Mouse (Mus musculus) CH12.LX (cell line): ENCODE results near the gene Filip1l. TPM values are rescaled to one million over a fixed set of nuclear protein-coding genes. Genes with fewer than 3 reads are reported as not detected.

Source experiments
- DNase-seq: peaks from one replicate; pipeline ENCODE4 v3.0.0-alpha.2; 2013; ENCODE audit errors: extremely low read depth
- H3K27ac ChIP-seq: 2 replicates; pipeline ENCODE4 v1.5.1; 2012; ENCODE audit warnings: low read depth, mild to moderate bottlenecking, control low read depth, moderate library complexity; ENCODE audit not compliant: insufficient read depth
- H3K27me3 ChIP-seq: replicated peaks from 2 replicates; pipeline ENCODE3; 2012; ENCODE audit warnings: inconsistent platforms
- H3K36me3 ChIP-seq, 2 experiments: replicated peaks in 1 of 2; 2 replicates each; pipeline versions ENCODE3 to v1.6.1; 2012; ENCODE audit warnings: inconsistent platforms in 1 of 2, low read length in 1 of 2, mild to moderate bottlenecking in 1 of 2, mixed read lengths in 1 of 2, moderate library complexity in 1 of 2; ENCODE audit not compliant: control insufficient read depth in 1 of 2, insufficient read depth in 1 of 2
- H3K4me1 ChIP-seq, 2 experiments: 2 replicates each; pipeline ENCODE4 v1.6.1; 2012; ENCODE audit warnings: inconsistent platforms in 1 of 2, moderate library complexity in 1 of 2; ENCODE audit not compliant: insufficient read depth in 2 of 2, control insufficient read depth in 1 of 2
- H3K4me2 ChIP-seq: 2 replicates; pipeline ENCODE4 v1.6.1; 2012; ENCODE audit warnings: low read depth, mild to moderate bottlenecking, control low read depth; ENCODE audit not compliant: poor library complexity, insufficient read depth, severe bottlenecking
- H3K4me3 ChIP-seq, 3 experiments: fragments of 150-350 bp in 1 of 3; sonication (generic) in 1 of 3; replicated peaks in 1 of 3; 2 replicates each; pipeline versions ENCODE3 to v1.5.1; 2011 to 2012; ENCODE audit warnings: low read depth in 2 of 3, low read length in 2 of 3, mild to moderate bottlenecking in 2 of 3, moderate library complexity in 2 of 3, control low read depth in 1 of 3, improper control_type of control experiment in 1 of 3, inconsistent platforms in 1 of 3, mixed read lengths in 1 of 3; ENCODE audit not compliant: poor library complexity in 1 of 3
- H3K79me2 ChIP-seq: replicated peaks from 2 replicates; pipeline ENCODE4 v1.6.1; 2012; ENCODE audit warnings: mild to moderate bottlenecking, moderate library complexity; ENCODE audit not compliant: control insufficient read depth, poor library complexity, insufficient read depth, severe bottlenecking; ENCODE audit errors: extremely low read depth
- H3K9ac ChIP-seq: 2 replicates; pipeline ENCODE4 v1.6.1; 2012; ENCODE audit warnings: low read depth, mild to moderate bottlenecking, control low read depth, moderate library complexity; ENCODE audit not compliant: insufficient read depth
- H3K9me3 ChIP-seq: replicated peaks from 2 replicates; pipeline ENCODE3; 2012; ENCODE audit warnings: low read length, inconsistent platforms, mixed read lengths
- BHLHE40 ChIP-seq: IDR thresholded peaks from 2 replicates; pipeline ENCODE4 v1.6.1; 2011; ENCODE audit warnings: mild to moderate bottlenecking, low read depth, low read length, improper control_type of control experiment
- CHD1 ChIP-seq: IDR thresholded peaks from 2 replicates; pipeline ENCODE4 v1.6.1; 2012; ENCODE audit warnings: low read depth, low read length, improper control_type of control experiment, inconsistent platforms
- CHD2 ChIP-seq: IDR thresholded peaks from 2 replicates; pipeline ENCODE4 v1.6.1; 2011; ENCODE audit warnings: low read length, improper control_type of control experiment
- CTCF ChIP-seq, 2 experiments: IDR thresholded peaks in 1 of 2; conservative IDR thresholded peaks in 1 of 2; 2 replicates each; pipeline ENCODE4 v1.5.1; 2011 to 2012; ENCODE audit warnings: low read depth in 2 of 2, low read length in 2 of 2, improper control_type of control experiment in 1 of 2, inconsistent platforms in 1 of 2, mild to moderate bottlenecking in 1 of 2, moderate library complexity in 1 of 2
- ELF1 ChIP-seq: IDR thresholded peaks from 2 replicates; pipeline ENCODE4 v1.6.1; 2014; ENCODE audit warnings: low read depth, mild to moderate bottlenecking, inconsistent platforms, low read length, improper control_type of control experiment
- EP300 ChIP-seq: IDR thresholded peaks from 2 replicates; pipeline ENCODE4 v1.6.1; 2011; ENCODE audit warnings: low read length, improper control_type of control experiment
- ETS1 ChIP-seq: conservative IDR thresholded peaks from 2 replicates; pipeline ENCODE4 v1.6.1; 2012; ENCODE audit warnings: low read depth, mild to moderate bottlenecking, inconsistent platforms, low read length, improper control_type of control experiment, moderate library complexity
- GABPA ChIP-seq: IDR thresholded peaks from 2 replicates; pipeline ENCODE4 v1.6.1; 2012; ENCODE audit warnings: low read depth, low read length, improper control_type of control experiment, inconsistent platforms; ENCODE audit not compliant: insufficient replicate concordance
- HCFC1 ChIP-seq: IDR thresholded peaks from 2 replicates; pipeline ENCODE4 v1.6.1; 2012; ENCODE audit warnings: low read depth, mild to moderate bottlenecking, inconsistent platforms, low read length, improper control_type of control experiment
- IRF4 ChIP-seq: IDR thresholded peaks from 2 replicates; pipeline ENCODE4 v1.6.1; 2014; ENCODE audit warnings: low read depth, mild to moderate bottlenecking, inconsistent platforms, low read length, improper control_type of control experiment
- JUN ChIP-seq: IDR thresholded peaks from 2 replicates; pipeline ENCODE4 v1.6.1; 2011; ENCODE audit warnings: low read depth, mild to moderate bottlenecking, low read length, improper control_type of control experiment, moderate library complexity; ENCODE audit not compliant: insufficient read depth
- JUND ChIP-seq: conservative IDR thresholded peaks from 2 replicates; pipeline ENCODE4 v1.6.1; 2011; ENCODE audit warnings: low read depth, low read length, improper control_type of control experiment
- KAT2A ChIP-seq: IDR thresholded peaks from 2 replicates; pipeline ENCODE4 v1.6.1; 2012; ENCODE audit warnings: low read length, improper control_type of control experiment, inconsistent platforms; ENCODE audit not compliant: insufficient replicate concordance
- MAFK ChIP-seq: IDR thresholded peaks from 2 replicates; pipeline ENCODE4 v1.6.1; 2011; ENCODE audit warnings: low read length, improper control_type of control experiment; ENCODE audit not compliant: insufficient replicate concordance
- MAX ChIP-seq: IDR thresholded peaks from 2 replicates; pipeline ENCODE4 v1.6.1; 2011; ENCODE audit warnings: low read length, improper control_type of control experiment
- MAZ ChIP-seq: IDR thresholded peaks from 2 replicates; pipeline ENCODE4 v1.6.1; 2012; ENCODE audit warnings: low read depth, mild to moderate bottlenecking, inconsistent platforms, low read length, improper control_type of control experiment, moderate library complexity
- MXI1 ChIP-seq: IDR thresholded peaks from 2 replicates; pipeline ENCODE4 v1.6.1; 2011; ENCODE audit warnings: mild to moderate bottlenecking, low read depth, low read length, improper control_type of control experiment
- NELFE ChIP-seq: IDR thresholded peaks from 2 replicates; pipeline ENCODE4 v1.6.1; 2011; ENCODE audit warnings: low read depth, low read length, improper control_type of control experiment
- PAX5 ChIP-seq: IDR thresholded peaks from 2 replicates; pipeline ENCODE4 v1.6.1; 2012; ENCODE audit warnings: low read length, inconsistent platforms, mixed read lengths
- POLR2A ChIP-seq: IDR thresholded peaks from 2 replicates; pipeline ENCODE4 v1.6.1; 2011; ENCODE audit warnings: low read depth, mild to moderate bottlenecking, improper control_type of control experiment, low read length
- POLR2AphosphoS2 ChIP-seq: IDR thresholded peaks from 2 replicates; pipeline ENCODE4 v1.6.1; 2011; ENCODE audit warnings: low read depth, low read length, improper control_type of control experiment
- RAD21 ChIP-seq: IDR thresholded peaks from 2 replicates; pipeline ENCODE4 v1.6.1; 2011; ENCODE audit warnings: low read depth, mild to moderate bottlenecking, low read length, improper control_type of control experiment, moderate library complexity
- RCOR1 ChIP-seq: conservative IDR thresholded peaks from 2 replicates; pipeline ENCODE4 v1.6.1; 2012; ENCODE audit warnings: low read depth, mild to moderate bottlenecking, inconsistent platforms, low read length, improper control_type of control experiment
- SIN3A ChIP-seq: IDR thresholded peaks from 2 replicates; pipeline ENCODE4 v1.6.1; 2012; ENCODE audit warnings: low read length, improper control_type of control experiment, inconsistent platforms
- SMC3 ChIP-seq: IDR thresholded peaks from 2 replicates; pipeline ENCODE4 v1.6.1; 2011; ENCODE audit warnings: low read depth, low read length, improper control_type of control experiment
- TBP ChIP-seq: conservative IDR thresholded peaks from 2 replicates; pipeline ENCODE4 v1.6.1; 2011; ENCODE audit warnings: low read depth, low read length, improper control_type of control experiment
- TCF12 ChIP-seq: IDR thresholded peaks from 2 replicates; pipeline ENCODE4 v1.6.1; 2014; ENCODE audit warnings: low read depth, mild to moderate bottlenecking, inconsistent platforms, low read length, improper control_type of control experiment
- USF1 ChIP-seq: IDR thresholded peaks from 2 replicates; pipeline ENCODE4 v1.6.1; 2014; ENCODE audit warnings: low read depth, mild to moderate bottlenecking, inconsistent platforms, low read length, improper control_type of control experiment
- ZC3H11A ChIP-seq: IDR thresholded peaks from 2 replicates; pipeline ENCODE4 v1.6.1; 2012; ENCODE audit warnings: low read depth, mild to moderate bottlenecking, inconsistent platforms, low read length, improper control_type of control experiment
- ZKSCAN1 ChIP-seq: IDR thresholded peaks from 2 replicates; pipeline ENCODE4 v1.6.1; 2012; ENCODE audit warnings: low read depth, inconsistent platforms, low read length, improper control_type of control experiment, borderline replicate concordance
- ZMIZ1 ChIP-seq: IDR thresholded peaks from 2 replicates; pipeline ENCODE4 v1.6.1; 2012; ENCODE audit warnings: low read depth, mild to moderate bottlenecking, inconsistent platforms, low read length, improper control_type of control experiment
- ZNF384 ChIP-seq: IDR thresholded peaks from 2 replicates; pipeline ENCODE4 v1.6.1; 2012; ENCODE audit warnings: low read depth, low read length, improper control_type of control experiment, inconsistent platforms
- dilution Hi-C: fragments of 300-500 bp; cut with MboI; formaldehyde crosslinking; loops from 2 replicates; pipeline ENCODE4 v1.14.3; 2020; ENCODE audit warnings: low sequenced_read_pairs; ENCODE audit not compliant: extremely low pct_unique_long_range_greater_than_20kb, extremely low pct_ligation_motif_present
- in situ Hi-C: fragments of 300-500 bp; cut with MboI; formaldehyde crosslinking; loops from 3 replicates; pipeline ENCODE4 v1.14.3; 2019; ENCODE audit warnings: low sequenced_read_pairs, low pct_ligation_motif_present, low pct_unique_long_range_greater_than_20kb, mixed read lengths
- polyA plus RNA-seq: library from polyadenylated mRNA; unstranded; fragments of >175 nt; gene quantifications from 2 replicates; pipeline ENCODE4 v1.2.1, GENCODE M21; 2012; ENCODE audit warnings: low read depth; ENCODE audit not compliant: insufficient read length
- total RNA-seq, 2 experiments: library from RNA; depleted of rRNA; stranded (reverse); fragments of 300-350 nt in 1 of 2; fragments of >200 nt in 1 of 2; gene quantifications; 2 replicates each; pipeline ENCODE4 v1.2.3; 2012 to 2014

The Filip1l gene
- total and polyA plus RNA-seq, 3 experiments = 2.1 to 17.6 (median 5.7) TPM

- Histone ChIP-seq H3K9me3 (no peaks in the 10 kb centered on the region), H3K4me1 (peaks cover 5 to 49% of the 10 kb centered on the region in 2 experiments; a peak in 3 of 4 replicates), H3K27me3 (no peaks in the 10 kb centered on the region), H3K79me2 (no peaks in the 10 kb centered on the region), H3K4me3 (no peak overlapping the region), H3K27ac (no peak overlapping the region), H3K9ac (no peak overlapping the region; the same call in 1 of the 2 replicates), H3K36me3 (peaks cover 0 to 10% of the 10 kb centered on the region in 2 experiments), H3K4me2 (no peak overlapping the region)
- no peak for TF ChIP-seq ELF1
- no peak for TF ChIP-seq RCOR1
- no peak for TF ChIP-seq PAX5
- no peak for TF ChIP-seq MAZ
- TF ChIP-seq ZKSCAN1 = no peak
- no peak for TF ChIP-seq EP300
- no peak for TF ChIP-seq TCF12
- no peak for TF ChIP-seq CHD1
- TF ChIP-seq MXI1 = no peak
- TF ChIP-seq MAFK = no peak
- TF ChIP-seq ZNF384 = no peak
- no peak for TF ChIP-seq SIN3A
- no peak for TF ChIP-seq RAD21
- no peak for DNase-seq
- in situ Hi-C loops (loop anchor here (10.0 to 25.0 kb wide), 3 partner anchors 88 to 280 kb away; partner anchors contain the start of gene Tomm70a), dilution Hi-C loops (no loop called here)
Observed at GRCm38 (mm10) chr16:57392461-57392860, 39.6 kb downstream of the Filip1l start.

DNA sequence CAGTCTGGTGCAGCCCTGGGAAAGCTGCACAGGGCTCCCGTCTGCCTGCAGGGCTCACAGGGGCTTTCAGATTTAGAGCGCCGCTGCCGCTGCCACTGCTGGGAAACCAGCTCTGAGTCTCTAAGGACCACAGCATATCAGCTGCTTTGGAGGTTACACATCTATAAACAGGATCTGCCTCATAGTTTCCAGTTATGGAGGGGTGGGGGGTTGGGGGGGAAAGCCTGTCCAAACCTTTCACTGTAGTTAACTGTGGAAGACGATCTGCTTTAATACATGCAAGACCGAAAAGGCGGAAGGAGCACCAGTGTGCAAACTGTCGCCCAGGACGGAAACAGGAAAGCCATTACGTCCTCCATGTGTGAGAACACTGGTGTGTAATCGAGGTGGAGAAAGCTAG is 40.3 kb downstream of the Filip1l start:
- Histone ChIP-seq H3K4me3 (peak overlapping the region in 1 of 3 experiments; percentile 14), H3K4me1 (peaks cover 5 to 54% of the 10 kb centered on the region in 2 experiments; a peak in 3 of 4 replicates), H3K27ac (peak overlapping the region; percentile 10; the same call in 1 of the 2 replicates), H3K9me3 (no peaks in the 10 kb centered on the region), H3K9ac (peak overlapping the region; percentile 27; the same call in 1 of the 2 replicates), H3K4me2 (peak overlapping the region; percentile 56), H3K36me3 (peaks cover 0 to 10% of the 10 kb centered on the region in 2 experiments), H3K79me2 (no peaks in the 10 kb centered on the region), H3K27me3 (no peaks in the 10 kb centered on the region)
- DNase-seq = peak; percentile 89
- dilution Hi-C loops = no loop called here
- in situ Hi-C loops = loop anchor here (10.0 to 25.0 kb wide), 3 partner anchors 88 to 281 kb away; partner anchors contain the start of gene Tomm70a
- TF ChIP-seq TCF12 = peak; percentile 65
- no peak for TF ChIP-seq POLR2AphosphoS2
- TF ChIP-seq RAD21 = peak; percentile 9
- TF ChIP-seq ETS1 = peak; percentile 100
- peak; percentile 95 for TF ChIP-seq JUN
- TF ChIP-seq EP300 = peak; percentile 82
- TF ChIP-seq CHD2 = peak; percentile 83
- TF ChIP-seq ELF1 = peak; percentile 87
- TF ChIP-seq GABPA = no peak
- TF ChIP-seq SMC3 = peak; percentile 11; the same call in 1 of the 2 replicates
- TF ChIP-seq HCFC1 = peak; percentile 54
- no peak for TF ChIP-seq KAT2A
- no peak for TF ChIP-seq CTCF (conservative IDR thresholded peaks at IDR 0.05 in 1 of 2, IDR thresholded peaks at IDR 0.05 in 1 of 2; ENCODE audit: low read depth in 2 of 2, low read length in 2 of 2)
- peak; percentile 87 for TF ChIP-seq IRF4
- TF ChIP-seq ZC3H11A = no peak
- no peak for TF ChIP-seq ZKSCAN1
- no peak for TF ChIP-seq NELFE
- peak; percentile 48 for TF ChIP-seq POLR2A
- TF ChIP-seq ZMIZ1 = no peak
- TF ChIP-seq USF1 = no peak
- TF ChIP-seq MAX = peak; percentile 64
- peak; percentile 63; the same call in 1 of the 2 replicates for TF ChIP-seq MAZ
- TF ChIP-seq JUND = peak; percentile 88
- peak; percentile 71 for TF ChIP-seq BHLHE40
- no peak for TF ChIP-seq TBP
- TF ChIP-seq RCOR1 = peak; percentile 44; the same call in 1 of the 2 replicates
- no peak for TF ChIP-seq ZNF384
